Mouse (Mus musculus) left cerebral cortex, postnatal 25 days (tissue): ENCODE measurements around the gene Srsf4. TPM values are rescaled to one million over a fixed set of nuclear protein-coding genes. Genes with fewer than 3 reads are reported as not detected.
A peak's percentile ranks its signal among the peaks of the same experiment; 100 is the strongest.

Experiments used
- DNase-seq, 2 experiments: peaks; one replicate each; pipeline ENCODE4 v3.0.0; 2022; ENCODE audit warnings: low spot score in 2 of 2, mixed read lengths in 1 of 2
- intact Hi-C: fragments of 180-260 bp; cut with DNase I; formaldehyde crosslinking; loops from one replicate; pipeline ENCODE4 v1.15.1; 2025
- total RNA-seq, 2 experiments: library from RNA; stranded (reverse); gene quantifications; 2 replicates each; pipeline ENCODE4 v1.2.3; 2021

Gene Srsf4
- 10 to 100 TPM; 66.3 to 70.5 TPM for total RNA-seq

DNA sequence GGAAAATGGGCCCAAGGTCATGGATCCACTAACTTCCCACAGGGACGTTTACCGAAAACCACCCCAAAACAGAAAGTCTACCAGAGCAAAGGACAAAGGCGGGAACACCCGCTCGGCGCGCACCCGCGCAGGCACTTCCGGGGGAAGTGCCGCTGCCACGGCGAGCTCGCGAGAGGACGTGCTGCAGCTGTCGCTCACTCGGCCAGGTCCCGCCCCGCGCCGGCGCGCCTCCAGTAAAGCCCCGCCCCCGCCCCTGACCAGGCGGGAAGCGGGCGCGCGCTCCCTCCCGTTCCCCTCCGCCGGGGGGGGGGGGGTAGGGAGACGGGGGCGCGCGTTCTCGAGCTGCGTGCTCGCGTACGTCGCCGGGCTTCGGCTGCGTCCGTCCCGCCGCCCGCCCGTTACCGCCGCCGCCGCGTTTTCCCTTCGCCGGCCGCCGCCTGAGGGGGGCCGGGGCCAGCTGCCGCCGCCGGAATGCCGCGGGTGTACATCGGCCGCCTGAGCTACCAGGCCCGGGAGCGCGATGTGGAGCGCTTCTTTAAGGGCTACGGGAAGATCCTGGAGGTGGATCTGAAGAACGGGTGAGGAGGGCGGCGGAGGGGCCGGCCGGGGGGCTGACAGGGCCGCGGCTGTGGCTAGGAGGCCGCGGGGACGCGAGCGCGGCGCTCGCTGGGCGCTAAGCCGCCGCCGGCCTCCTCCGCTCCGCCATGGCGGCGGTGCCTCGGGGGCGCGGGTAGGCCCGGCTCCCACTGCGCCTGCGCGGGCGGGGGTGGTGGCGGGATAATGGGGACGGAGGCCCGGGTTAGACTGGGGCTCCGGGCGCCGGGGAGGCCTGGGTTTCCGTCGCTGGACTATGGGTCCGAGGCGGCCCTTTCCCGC is at the start of gene Srsf4:
Gene Srsf4, plus strand, starts transcription at position 325 of the 876 bp plus-strand sequence.
- DNase-seq, result peak; percentile 94 to 95
- intact Hi-C loops, result loop anchor here (5.0 kb wide), 1 partner anchor 339 kb away; the partner anchor contains the start of gene Ythdf2

DNA sequence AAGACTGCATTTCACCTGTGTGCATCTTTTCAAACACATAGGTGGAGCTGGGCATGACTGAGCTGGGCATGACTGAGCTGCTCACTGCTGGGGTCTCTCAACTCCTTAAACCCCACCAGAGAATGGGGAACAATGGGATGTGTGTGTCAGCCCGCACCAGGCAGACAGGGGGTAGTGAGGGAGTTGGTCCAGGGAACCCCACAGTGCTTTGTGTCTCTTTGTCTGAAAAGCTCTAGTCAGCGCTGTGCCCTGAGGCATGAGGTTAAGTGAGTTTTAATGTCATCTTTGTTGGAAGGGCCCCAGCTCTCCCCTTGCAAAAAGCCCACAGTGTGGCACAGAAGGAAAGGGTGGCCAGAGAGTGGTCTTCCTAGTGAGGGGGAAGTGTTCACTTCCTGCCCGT is 48.5 kb upstream of the Srsf4 start:
- intact Hi-C loops, result no loop called here
- no peak for DNase-seq

DNA sequence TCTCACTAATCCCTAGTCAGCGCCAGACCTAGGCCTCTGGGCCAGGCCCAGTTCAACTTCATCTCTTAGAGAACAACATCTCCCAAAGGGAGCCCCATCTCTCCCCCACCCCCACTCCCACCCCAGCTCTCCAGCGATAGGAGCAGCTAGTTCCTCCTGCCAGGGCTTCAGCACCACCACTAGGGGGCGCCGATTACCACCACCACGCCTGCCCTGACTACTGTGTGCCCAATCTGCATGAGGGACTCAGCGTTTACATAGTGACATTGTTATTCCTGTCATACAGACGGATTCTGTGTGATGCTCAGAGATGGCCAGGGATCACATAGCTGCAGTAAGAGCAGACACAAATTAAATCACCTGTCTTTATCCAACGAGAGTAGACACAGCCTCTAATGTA is 47.6 kb upstream of the Srsf4 start:
- DNase-seq, result no peak

DNA sequence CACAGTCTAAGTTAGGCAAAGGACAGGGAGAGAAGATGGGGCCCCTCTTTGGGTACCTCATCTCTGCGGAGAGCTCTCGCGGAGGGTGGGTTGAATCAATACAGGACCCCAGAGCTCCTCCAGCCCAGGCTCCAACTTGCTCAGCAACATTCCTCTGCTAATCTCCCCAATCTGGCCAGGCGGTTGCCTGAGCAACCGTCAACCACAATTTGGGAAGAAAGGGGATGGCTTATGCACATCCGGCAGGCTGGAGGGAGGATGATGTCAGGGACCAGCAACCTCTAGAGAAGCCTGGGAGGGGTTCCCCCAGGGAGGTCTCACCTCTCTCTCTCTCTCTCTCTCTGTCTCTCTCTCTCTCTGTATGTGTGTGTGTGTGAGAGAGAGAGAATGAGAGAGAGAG is 46.5 kb upstream of the Srsf4 start:
- DNase-seq, result no peak
- intact Hi-C loops, result loop anchor here (2.0 kb wide), 1 partner anchor 42 kb away; no protein-coding TSS in a partner anchor

More for the DNA sequence above, 47.6 kb upstream of the Srsf4 start:
- intact Hi-C loops, result loop anchor here (2.0 kb wide), 1 partner anchor 41 kb away; no protein-coding TSS in a partner anchor

DNA sequence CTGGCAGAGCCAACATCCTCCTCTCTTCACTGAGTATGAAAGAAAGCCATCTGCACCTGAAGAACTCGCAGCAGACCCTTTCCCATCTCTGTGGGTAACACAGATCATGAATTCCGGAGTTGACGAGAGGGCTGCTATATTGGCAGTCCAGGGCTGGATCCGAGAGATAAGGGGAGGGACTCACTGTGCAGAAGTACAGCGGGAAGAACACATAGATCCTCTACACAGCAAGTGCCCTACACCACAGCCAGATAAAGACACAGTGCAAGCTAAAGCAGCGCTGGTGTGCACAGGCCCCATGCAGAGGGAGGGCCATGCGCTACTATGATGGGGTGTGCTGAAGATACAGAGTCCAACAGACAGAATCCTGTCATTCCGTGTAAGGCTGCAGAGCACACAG is 44.3 kb upstream of the Srsf4 start:
- no peak for DNase-seq
- intact Hi-C loops, result no loop called here

DNA sequence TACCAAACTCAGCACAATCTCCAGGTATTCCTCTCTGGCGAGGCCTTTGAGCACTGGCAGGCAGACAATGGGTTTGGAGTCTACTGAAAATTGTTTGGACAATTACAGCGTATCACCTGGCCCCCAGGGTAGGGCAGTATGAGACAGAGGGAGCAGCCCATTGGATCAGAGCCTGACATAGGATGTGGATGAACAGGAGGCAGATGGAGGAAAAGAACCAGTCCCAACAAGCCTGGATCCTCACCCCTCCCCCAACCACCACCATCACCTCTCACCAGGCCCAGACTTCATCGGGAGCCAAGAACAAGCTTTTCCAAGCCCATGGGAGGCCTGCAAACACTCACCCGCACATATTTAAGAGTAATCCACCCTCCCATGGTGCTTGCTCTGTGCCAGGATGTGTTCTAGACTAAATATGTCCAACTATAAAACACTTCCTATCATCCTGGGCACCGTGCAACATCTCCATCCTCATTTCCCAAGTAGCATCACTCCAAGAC is 41.8 kb upstream of the Srsf4 start:
- no peak for DNase-seq
- intact Hi-C loops, result loop anchor here (10.0 kb wide), 1 partner anchor 307 kb away; no protein-coding TSS in a partner anchor

DNA sequence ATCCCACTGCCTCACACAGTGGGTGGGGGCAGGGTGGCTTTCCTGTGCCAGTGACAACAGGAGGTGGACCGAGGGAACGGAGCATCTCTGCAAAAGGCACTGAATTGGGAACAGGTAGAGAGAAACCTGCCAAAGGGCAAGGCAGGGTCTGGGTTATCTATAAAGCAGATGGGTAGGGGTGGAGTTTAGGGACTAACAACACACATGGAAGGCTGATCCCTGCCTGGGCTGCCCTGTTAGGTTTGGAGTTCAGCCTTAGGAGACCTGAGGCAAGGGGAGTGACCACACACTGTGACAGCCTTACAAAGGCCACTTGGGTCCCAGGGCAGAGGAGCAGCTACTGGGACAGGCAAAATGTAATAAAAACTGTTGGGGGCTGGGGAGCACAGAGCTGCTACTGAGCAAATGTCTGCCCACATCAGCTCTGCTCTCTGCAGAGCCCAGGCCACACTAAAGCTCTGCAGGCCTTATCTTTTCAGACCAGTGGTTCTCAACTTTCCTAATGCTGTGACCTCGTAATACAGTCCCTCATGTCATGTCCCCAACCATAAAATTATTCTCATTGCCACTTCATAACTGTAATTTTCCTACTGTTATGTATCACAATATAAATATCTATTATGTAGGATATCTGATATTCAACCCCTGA is 40.5 kb upstream of the Srsf4 start:
- intact Hi-C loops, result loop anchor here (10.0 kb wide), 1 partner anchor 308 kb away; no protein-coding TSS in a partner anchor
- DNase-seq, result no peak

DNA sequence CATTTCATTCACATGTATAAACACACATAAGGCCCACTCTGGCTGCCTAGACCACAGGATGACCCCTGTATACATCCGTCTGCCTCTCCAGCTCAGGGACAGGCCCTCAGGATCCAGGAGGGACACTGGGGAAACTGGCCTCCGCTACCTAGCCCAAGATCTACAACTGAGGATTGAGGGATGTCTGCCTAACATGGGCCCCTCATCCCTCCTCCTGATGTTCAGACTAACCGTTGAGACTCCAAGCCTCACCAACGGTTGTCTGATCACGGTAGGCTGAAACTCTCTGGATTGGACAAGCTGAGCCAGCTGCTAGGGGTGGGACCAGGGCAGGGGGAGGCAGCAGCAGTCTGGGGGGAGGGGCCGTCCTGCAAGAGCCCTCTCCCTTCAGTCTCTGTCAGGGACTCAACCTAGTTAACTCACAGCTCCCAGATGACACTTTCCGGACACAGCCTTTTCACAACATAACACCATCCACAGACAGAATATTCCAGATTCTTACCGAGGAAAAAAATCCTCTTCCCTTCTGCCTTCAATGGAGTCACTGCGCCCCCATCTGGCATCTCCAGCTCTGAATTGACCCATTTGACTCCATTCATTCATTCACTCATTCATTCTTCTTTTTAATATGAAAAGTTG is 39.3 kb upstream of the Srsf4 start:
- intact Hi-C loops, result loop anchor here (10.0 kb wide), 1 partner anchor 309 kb away; no protein-coding TSS in a partner anchor

DNA sequence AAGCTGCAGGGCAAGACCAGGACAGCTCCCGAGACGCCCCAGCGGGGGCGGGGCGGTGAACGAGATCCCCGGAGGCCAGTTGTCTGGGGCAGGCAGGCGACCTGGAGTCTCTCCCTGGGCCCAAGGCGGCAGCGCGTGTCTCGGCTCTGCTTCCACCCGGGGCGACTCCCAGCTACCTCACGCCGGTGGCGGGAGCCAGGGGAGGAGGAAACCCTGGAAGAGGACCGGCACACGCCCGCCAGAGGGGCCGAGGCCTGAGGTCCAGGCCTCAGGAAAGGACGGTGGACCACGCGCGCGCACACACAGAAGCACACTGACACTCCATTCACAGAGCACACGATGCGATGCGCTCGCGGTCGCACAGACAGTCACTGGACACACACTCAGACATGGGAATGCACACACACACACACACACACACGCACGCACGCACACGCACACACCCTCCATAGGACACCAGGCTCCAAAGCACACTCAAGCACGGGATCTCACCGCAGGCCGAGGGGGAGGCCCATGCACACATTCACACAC is 37.0 kb upstream of the Srsf4 start:
- intact Hi-C loops, result loop anchor here (2.0 to 10.0 kb wide), 4 partner anchors 312 to 584 kb away; no protein-coding TSS in a partner anchor
- DNase-seq, result no peak

More for the DNA sequence above, 39.3 kb upstream of the Srsf4 start:
- peak; percentile 36 to 38 for DNase-seq

DNA sequence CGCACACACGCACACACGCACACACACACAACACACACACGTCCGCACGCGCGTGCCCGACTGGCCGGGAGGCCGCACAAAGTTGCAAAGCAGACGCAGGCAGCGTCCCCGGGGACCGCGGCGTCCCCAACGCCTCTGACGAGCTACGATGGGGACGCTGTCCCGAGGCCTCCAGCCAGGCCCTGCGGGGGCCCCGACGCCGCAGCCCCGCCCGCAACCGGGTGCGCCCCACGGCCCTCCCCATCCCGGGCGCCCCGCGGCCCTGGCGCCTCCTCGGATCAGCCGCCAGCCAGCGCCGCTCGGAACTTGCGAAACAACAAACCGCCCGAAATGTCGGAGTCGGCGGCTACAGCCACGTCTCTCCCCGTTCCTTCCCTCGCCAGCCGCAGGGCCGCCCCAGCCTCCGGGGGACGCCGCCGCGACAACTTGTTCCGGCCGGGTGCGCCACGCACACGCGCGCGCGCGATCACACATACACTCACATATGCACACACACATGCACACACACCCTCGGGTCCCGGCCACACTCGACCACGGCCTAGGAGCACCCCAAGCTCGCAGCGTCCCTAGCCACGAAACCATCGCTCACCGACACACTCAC is 36.4 kb upstream of the Srsf4 start:
- peak in 1 of 2 experiments; percentile 36 for DNase-seq
- intact Hi-C loops, result loop anchor here (2.0 to 10.0 kb wide), 4 partner anchors 312 to 584 kb away; no protein-coding TSS in a partner anchor

DNA sequence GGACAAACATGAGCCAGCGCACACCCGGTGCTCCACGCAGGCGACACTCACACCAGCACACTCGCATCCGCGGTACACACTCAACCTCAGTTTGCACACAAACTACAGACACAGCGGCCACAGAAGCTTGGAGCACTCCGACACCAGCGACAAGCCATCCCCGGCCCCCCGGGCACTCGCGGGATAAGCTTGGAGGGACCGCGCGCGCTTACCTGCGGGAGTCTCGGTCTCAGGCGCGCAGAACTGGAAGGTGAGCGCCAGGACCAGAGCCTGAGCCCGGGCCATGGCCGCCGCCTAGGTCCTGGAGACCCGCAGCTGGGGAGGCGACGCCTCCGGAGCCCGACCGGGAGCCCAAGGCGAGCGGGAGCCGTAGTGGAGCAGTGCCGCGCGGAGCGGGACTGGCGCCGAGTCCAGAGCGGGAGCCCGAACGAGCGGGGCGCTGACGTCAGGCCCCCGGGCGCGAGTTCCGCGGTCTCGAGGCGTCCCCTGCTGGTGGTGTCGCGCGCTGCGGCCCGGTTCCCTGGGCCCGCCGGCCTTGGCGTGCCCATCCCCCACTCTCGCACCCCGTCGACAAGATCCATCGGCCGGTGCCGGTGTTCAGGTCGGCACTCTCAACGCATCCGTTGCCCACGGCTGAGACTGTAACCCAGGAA is 35.4 kb upstream of the Srsf4 start, which contains the start of gene Ptpru:
Gene Ptpru, minus strand, starts transcription at position 417 of the 653 bp plus-strand sequence.
- DNase-seq, result peak; percentile 87 to 90
- intact Hi-C loops, result loop anchor here (1.0 to 10.0 kb wide), 7 partner anchors 53 to 878 kb away; no protein-coding TSS in a partner anchor

DNA sequence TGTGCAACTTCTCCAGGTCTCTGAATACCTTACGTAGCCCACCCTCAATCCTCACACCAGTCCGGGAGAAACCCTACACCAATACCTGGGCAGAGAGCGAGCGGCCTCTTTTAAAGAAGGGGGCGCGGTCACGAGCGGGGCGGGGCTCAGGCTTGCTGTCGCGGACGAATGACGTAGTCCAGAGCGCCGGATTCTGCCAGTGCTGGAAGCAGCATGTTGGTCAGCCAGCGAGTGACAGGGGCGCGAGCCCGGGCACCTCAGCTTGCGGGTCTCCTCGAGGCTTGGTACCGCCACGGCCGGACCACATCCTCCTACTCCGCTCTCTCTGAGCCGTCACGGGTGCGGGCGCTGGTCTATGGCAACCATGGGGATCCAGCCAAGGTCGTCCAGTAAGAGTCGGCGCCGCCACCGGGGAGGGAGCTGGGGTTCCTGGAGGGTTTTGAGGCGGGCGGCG is 30.1 kb upstream of the Srsf4 start, which contains the start of gene Mecr:
Gene Mecr, plus strand, starts transcription at position 181 of the 454 bp plus-strand sequence.
- intact Hi-C loops, result loop anchor here (10.0 kb wide), 1 partner anchor 1049 kb away; the partner anchor contains the start of gene Sdc3
- DNase-seq, result peak; percentile 94 to 95

DNA sequence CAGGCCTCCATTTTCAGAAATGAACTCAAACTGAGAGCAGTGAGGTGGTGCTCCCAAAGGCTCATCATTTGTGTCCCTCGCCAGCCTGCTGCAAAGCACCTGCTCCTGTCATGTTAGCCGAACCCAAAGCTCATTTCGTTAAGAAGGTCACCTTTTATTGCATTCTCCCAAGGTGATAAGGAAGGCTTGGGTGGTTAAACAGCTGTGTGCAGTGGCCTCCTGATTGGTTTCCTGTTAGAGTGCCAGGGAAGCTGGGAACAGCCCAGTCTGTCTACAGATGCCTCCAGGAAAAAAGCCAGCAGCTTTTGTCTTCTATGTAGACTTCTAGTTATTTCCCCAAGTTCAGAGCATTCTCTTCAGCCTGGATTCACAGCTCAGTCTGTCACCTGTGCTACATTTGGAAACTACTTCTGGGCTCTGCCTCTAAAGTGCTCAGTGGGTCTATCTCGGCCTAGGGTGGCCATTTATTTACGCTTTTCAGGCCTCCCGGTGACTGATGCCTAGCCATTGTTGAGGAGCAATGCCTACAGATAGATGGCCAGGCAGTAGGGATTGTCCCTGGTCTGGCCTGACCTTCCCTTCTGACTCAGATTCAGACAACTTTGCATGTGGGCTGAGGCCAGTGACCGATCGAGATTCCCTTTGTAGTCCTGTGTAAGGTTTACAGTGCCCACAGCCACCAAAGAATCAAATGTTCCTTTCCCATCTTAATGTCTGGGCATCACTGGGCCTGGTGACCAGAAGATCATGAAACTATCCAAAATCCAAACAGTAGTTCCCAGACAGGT is 27.2 kb upstream of the Srsf4 start:
- no peak for DNase-seq
- intact Hi-C loops, result loop anchor here (10.0 kb wide), 1 partner anchor 1051 kb away; the partner anchor contains the start of gene Sdc3

DNA sequence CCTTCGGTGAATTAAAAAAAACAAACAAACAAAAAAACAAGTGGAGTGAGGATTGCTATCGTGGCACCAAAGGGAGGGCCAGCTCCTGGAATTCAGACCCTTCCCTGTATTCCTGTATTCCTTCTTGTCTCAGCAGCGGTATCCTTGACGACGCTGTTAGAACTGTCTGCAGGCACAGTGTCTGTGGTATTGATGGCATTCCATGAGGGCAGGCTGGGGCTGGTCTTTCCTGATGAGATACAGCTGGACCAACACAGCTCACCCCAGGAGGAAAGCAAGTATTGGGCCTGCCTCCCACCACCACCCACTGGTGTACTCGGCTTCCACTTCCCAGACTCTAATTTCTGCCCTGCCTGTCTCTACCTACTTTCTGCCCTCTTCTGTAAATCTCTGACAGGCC is 25.3 kb upstream of the Srsf4 start:
- intact Hi-C loops, result loop anchor here (10.0 kb wide), 1 partner anchor 1053 kb away; the partner anchor contains the start of gene Sdc3
- DNase-seq, result no peak

DNA sequence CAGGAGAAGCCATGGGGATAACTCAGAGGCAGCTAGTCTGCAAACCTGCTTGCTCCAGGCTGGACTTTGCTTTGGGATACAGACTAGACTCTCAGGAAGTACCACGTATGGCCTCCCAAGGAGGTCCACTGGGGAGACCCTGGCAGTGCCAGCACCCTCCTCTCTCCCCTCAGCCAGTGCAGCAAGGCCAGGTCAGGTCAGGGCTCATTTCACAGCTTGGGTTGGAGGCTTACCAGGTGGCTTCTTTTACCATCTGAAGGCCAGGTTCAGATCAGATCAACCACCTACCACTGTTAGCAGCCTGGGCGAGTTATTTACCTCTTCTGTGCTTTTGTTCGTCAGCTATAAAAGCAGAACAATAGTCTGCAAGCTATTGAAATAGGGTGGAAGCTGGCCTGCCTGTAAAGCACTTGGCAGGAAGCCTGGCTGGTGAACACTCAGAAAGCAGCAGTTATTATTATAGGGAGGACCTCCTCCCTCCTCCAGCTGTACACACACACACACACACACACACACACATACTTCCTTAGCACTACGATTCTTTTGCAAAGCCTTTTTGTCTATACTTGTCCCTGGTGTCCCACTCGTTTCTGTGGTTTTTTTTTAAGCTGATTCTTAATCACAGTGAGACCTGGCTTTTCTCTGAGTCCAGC is 23.3 kb upstream of the Srsf4 start:
- intact Hi-C loops, result loop anchor here (10.0 kb wide), 1 partner anchor 1055 kb away; the partner anchor contains the start of gene Sdc3

DNA sequence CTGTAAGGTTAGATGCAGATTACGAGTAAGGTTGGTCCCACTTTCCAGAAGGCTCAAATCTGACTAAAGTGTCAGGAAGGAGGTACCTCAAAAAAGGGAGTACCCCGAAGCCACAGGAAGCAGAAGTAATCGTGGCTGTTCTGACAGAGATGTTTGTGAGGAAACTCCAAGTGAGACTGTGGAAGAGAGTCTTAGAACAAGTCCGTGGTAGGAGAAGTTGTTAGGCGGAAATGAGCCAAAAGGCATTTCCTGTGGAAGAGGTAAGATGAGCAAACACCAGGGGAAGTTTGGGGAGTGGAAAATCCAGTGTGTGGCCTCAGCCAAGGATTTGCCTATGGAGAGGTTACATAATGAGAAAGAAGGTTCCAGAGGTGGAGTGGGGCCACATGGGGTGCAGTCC is 18.5 kb upstream of the Srsf4 start:
- DNase-seq, result no peak
- intact Hi-C loops, result no loop called here

More for the DNA sequence above, 23.3 kb upstream of the Srsf4 start:
- peak in 1 of 2 experiments; percentile 70 for DNase-seq
